Mouse (Mus musculus): ENCODE results near the gene Glod4.
A peak's percentile ranks its signal among the peaks of the same experiment; 100 is the strongest.

The Glod4 gene

GRCm38 (mm10) chr11:76201761-76202674 lies 41.5 kb downstream of the Glod4 start:
- peak; percentile 70 to 81 for DNase-seq (ENCODE audit: low spot score in 2 of 2)

GRCm38 (mm10) chr11:76196977-76197469 lies 46.5 kb downstream of the Glod4 start:
- DNase-seq (ENCODE audit: low spot score in 2 of 2) = no peak

GRCm38 (mm10) chr11:76196275-76196976 lies 47.1 kb downstream of the Glod4 start:
- no peak for DNase-seq (ENCODE audit: low spot score in 2 of 2)

GRCm38 (mm10) chr11:76186908-76187307 lies 56.6 kb downstream of the Glod4 start:
- no peak for DNase-seq (ENCODE audit: low spot score in 2 of 2)

GRCm38 (mm10) chr11:76183745-76184144 lies 59.8 kb downstream of the Glod4 start:
- no peak for DNase-seq (ENCODE audit: low spot score in 2 of 2)

GRCm38 (mm10) chr11:76180146-76180540 lies 63.4 kb downstream of the Glod4 start:
- no peak for DNase-seq (ENCODE audit: low spot score in 2 of 2)

GRCm38 (mm10) chr11:76179495-76180145 lies 63.9 kb downstream of the Glod4 start, which contains the start of the genes Vps53 and Fam57a:
Gene Vps53, minus strand, starts transcription at chr11:76179647.
Gene Fam57a, plus strand, starts transcription at chr11:76179671.
- peak; percentile 83 to 88 for DNase-seq (ENCODE audit: low spot score in 2 of 2)

GRCm38 (mm10) chr11:76178726-76179494 lies 64.6 kb downstream of the Glod4 start:
- DNase-seq (ENCODE audit: low spot score in 2 of 2) = peak; percentile 53 to 55

GRCm38 (mm10) chr11:76170207-76170606 lies 73.3 kb downstream of the Glod4 start:
- DNase-seq (ENCODE audit: low spot score in 2 of 2) = no peak

- DNase-seq (ENCODE audit: low spot score in 2 of 2) = no peak
Measured at GRCm38 (mm10) chr11:76168976-76169375, 74.5 kb downstream of the Glod4 start.

GRCm38 (mm10) chr11:76167079-76167765 lies 76.3 kb downstream of the Glod4 start:
- peak in 1 of 2 experiments; percentile 32 for DNase-seq (ENCODE audit: low spot score in 2 of 2)

GRCm38 (mm10) chr11:76166657-76167056 lies 76.9 kb downstream of the Glod4 start:
- no peak for DNase-seq (ENCODE audit: low spot score in 2 of 2)

GRCm38 (mm10) chr11:76160251-76160650 lies 83.3 kb downstream of the Glod4 start:
- no peak for DNase-seq (ENCODE audit: low spot score in 2 of 2)

- DNase-seq (ENCODE audit: low spot score in 2 of 2) = no peak
Measured at GRCm38 (mm10) chr11:76158375-76158774, 85.2 kb downstream of the Glod4 start.

- DNase-seq (ENCODE audit: low spot score in 2 of 2) = no peak
Measured at GRCm38 (mm10) chr11:76154861-76155260, 88.7 kb downstream of the Glod4 start.

- no peak for DNase-seq (ENCODE audit: low spot score in 2 of 2)
Measured at GRCm38 (mm10) chr11:76154200-76154599, 89.3 kb downstream of the Glod4 start.

GRCm38 (mm10) chr11:76153236-76153951 lies 90.1 kb downstream of the Glod4 start:
- no peak for DNase-seq (ENCODE audit: low spot score in 2 of 2)

- no peak for DNase-seq (ENCODE audit: low spot score in 2 of 2)
Measured at GRCm38 (mm10) chr11:76150980-76151379, 92.5 kb downstream of the Glod4 start.

GRCm38 (mm10) chr11:76148055-76149008 lies 95.2 kb downstream of the Glod4 start:
- peak in 1 of 2 experiments; percentile 18 for DNase-seq (ENCODE audit: low spot score in 2 of 2)

Measured in right cerebral cortex, postnatal 36 days (tissue).